Mouse (Mus musculus): ENCODE results near the gene Lclat1.

Gene Lclat1

DNA sequence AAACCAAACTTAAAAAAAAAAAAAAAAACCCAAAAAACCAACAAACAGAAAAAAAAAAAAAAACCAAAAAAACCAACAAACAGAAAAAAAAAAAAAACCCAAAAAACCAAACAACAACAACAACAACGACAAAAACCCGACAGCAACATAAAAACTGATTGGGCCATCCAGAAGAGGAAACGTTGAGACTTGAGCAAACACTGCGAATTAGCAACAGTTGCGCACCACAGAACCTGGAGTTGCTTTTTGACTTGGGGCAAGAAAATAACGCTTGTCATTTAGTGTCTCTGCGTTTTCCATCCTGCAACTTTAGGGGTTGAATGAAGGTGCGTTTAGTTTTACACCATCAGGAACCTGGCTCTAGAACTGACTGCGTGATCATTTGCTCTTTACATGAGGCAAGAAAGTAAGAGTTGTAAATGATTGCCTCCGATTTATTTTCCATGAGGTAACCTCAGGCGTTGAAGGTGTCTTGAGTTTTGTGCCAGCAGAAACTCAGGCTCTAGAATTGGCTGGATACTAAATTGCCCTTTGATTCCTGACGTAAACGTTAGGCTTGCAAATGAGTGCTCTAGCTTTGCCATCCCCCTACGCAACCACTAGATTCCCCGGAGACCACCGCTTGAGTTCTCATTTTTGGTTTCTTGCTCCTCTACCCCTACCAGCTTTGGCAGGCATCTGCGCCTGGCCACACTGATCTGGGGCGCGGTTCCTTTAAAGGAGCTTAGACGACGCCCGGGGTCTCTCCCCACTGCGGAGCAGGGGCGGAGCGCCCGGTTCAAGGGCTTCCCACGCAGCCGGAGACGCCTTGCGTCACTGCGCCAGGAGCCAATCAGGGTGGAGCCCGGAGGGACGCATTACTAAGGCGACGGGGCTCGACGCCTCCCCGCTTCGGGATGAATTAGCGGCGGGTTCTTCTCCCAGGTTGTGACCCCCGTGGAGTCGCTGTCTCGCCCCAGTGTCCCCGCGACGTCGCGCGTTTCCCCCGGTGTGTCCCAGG, at the start of gene Lclat1:
Gene Lclat1 (plus strand): TSS at position 828 of the 1,000 bp plus-strand sequence.
- peak; percentile 84 for DNase-seq (ENCODE audit: low read depth, low spot score)

DNA sequence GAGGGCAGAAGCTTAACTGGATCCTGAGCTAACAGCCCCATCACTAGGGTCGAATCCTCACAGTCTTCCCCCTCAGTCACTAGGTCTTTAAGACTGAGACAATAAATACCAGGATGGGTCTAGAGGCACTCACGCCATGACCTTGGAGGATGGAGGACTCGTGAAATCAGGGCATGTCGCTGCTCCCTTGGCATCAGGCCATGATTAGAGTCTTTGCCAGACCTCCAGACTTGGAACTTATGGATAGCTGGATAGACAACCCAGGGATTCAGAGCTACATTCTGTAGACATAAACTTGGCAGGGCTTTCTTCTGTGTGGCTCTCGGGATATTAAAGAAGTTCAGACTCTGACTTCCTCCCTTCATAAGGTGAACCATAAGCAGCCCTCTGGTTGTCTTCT, 49.5 kb upstream of the Lclat1 start:
- no peak for DNase-seq (ENCODE audit: low read depth, low spot score)

DNA sequence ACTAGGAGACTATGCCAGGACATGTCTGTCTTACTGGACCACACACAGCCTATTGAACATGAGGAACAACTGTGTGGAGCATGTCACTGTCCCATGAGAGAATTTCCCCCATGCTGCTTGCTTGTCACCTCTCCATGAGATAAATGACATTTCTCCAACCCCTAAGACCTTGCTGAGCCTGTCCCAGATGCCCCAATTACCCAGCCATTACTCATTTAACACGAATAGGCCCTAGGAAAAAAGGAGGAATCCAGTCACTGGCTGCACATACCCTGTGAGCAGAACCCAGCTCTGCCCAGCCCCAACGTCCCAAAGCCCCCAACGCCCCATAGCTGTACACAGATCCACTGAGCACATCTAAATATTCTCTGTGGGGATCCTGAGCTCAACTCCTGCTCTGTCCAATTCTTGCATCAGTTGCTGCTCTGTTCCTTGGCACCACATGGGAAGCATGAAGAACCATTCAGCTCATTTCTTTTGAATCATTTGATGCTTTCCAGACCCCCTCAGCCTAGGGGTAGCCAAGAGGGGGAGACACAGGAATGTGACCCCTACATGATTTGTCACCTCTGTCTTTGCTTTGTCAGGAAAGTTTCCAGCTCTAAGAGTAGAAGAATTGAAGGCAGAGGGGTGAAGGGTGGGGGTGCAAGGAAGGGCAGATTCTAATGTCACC, 47.4 kb upstream of the Lclat1 start:
- DNase-seq (ENCODE audit: low read depth, low spot score) = no peak

DNA sequence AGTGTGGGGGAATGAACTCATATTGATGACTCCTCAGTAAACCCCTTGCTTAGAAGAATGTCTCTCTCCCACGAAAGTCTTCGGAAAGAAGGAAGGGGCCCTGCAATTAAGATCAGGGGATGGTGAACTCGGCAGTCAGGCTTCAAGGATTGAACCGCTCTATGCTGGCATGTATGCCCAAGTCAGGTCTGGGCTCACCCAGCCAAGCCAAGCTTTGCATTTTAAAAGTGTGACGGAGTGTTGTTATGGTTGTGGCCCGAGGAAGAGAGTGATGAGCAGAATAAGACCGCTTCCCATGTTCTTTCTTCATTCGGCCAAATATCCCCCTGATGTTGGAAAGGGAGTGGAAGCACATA, 46.9 kb upstream of the Lclat1 start:
- DNase-seq (ENCODE audit: low read depth, low spot score) = no peak

DNA sequence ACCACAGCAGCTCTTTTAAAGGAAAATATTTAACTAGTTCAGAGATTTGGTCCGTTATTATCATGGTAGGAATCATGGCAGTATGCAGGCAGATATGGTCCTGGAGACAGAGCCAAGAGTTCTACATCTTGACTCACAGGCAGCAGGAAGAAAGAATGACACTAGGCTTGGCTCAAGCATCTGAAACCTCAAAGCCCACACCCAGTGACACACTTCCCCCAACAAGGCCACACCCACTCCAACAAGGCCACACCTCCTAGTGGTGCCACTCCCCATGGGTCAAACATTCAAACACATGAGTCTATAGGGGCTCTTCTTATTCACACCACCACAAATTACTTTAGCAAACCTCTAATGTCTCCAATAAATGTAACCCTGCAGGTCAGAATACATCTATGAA, 45.1 kb upstream of the Lclat1 start:
- no peak for DNase-seq (ENCODE audit: low read depth, low spot score)

DNA sequence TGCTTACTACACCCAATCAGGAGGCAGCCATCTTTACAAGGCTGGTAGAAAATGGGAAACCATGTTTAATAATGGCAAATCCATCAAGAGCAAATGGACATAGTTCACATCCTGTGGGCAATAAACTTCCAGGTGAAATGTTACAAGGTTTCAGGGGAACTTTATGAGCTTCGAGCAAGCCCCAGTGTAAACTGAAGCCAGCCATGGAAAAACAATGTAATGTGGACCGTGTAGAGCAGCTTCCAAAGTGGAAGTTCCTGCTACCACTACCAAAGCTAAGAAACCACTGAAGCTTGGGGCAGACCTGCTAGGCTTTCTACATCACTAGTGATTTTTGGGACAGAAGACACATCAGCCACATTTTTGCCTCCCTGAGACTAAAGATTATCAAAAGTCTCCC, 44.5 kb upstream of the Lclat1 start:
- DNase-seq (ENCODE audit: low read depth, low spot score) = no peak

DNA sequence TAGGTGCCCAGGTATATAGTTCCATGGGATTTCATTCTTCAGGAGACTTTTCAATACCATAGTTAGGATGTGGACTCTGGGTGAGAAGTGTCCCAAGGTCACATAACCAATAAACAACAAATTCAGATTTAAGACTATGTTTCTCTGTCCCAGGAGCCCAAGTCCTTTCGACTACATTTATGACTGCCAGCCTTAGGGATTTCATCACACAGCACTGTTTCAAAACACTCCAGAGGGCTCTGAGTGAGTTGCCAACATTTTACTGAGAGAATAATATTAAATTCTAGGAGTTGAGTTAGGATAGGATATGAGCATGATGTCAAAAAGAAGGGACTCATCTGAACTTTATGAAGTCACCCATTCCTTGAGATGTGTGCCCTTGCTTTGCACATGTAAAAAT, 44.0 kb upstream of the Lclat1 start:
- DNase-seq (ENCODE audit: low read depth, low spot score) = no peak

DNA sequence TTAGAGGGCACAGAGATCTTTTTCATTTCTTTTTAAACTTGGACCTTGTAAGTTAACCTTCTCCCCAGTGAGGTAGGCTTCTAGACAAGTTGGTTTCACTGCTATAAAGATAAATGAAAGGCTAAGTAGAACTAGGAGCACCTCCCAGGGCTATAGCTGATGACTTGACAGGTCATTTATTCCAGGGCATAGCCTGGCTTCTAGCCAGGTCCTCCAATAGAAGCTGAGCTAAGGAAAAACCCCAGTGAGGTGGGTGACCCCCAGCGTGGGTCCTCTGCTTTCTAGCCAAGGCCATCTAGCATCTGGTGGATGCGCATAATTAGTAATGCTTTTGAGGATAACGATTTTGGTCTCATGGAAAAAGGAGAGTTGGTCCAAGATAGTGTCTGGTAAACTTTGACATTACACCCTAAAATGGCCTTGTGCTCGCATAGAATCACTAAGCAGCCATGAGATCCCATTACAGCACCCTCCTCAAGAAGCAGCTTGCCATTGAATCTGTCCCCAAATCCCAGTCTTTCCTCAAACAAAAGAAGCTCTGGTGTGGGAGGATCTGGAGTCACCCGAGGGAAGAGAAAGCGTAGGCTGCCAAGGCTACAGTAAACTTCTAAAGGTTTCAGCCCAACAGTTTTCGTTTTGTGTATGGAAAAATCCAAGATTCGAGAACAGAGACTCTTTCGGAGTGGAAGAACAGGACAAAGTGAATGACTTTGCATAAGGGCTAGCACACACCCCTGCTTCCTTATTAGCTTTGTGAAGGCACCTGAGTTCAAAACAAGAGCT, 41.2 kb upstream of the Lclat1 start:
- no peak for DNase-seq (ENCODE audit: low read depth, low spot score)

DNA sequence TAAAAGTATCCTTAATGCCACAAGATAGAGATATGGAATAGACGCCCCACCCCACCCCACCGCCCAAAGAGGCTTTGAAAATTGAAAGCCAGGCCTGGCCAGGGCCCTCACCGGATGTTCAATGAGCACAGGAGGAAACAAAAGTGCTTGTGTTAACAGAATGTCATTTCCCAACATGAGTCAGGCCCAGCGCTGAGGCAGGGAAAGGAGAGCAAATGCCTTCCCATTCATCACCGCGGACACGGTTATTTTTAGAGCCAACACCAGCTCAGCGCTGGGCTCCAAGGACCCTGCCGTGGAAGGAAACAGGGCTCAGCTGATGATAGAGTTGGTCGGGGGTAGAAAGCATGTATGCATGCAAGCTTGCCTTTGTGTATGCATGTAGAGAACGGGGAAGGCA, 40.4 kb upstream of the Lclat1 start:
- DNase-seq (ENCODE audit: low read depth, low spot score) = no peak

DNA sequence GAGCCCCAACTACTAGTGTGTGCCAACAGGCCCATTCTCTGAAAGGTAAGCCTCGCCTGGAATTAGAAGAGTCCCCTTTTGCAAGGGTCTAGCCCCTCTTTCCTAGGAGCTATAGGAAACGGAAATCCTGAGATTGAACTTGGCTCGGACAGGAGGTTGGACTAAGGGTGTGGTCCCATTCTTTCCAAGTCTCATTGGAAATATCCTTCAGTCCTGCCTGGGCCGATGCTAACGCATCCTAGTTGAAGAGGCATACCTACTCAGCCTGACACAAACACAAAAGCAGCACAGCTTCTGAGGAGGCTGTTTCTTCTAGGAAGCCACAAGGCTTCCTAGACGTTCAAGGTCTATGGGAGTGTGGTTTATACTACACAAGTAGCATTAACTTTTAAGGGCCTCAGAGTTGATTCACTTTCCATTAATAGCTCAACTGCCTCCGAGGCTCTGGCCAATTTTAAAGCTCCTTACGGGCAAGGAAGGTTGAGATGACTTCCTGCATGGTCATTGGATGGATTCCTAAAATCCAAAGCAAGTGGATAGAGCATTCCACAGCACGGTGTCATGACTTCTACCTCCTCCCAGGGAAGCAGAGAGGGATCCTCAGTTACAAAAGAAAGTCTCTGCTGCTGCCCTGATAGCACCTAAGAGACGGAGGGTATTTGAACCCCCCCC, 39.3 kb upstream of the Lclat1 start:
- DNase-seq (ENCODE audit: low read depth, low spot score) = no peak

DNA sequence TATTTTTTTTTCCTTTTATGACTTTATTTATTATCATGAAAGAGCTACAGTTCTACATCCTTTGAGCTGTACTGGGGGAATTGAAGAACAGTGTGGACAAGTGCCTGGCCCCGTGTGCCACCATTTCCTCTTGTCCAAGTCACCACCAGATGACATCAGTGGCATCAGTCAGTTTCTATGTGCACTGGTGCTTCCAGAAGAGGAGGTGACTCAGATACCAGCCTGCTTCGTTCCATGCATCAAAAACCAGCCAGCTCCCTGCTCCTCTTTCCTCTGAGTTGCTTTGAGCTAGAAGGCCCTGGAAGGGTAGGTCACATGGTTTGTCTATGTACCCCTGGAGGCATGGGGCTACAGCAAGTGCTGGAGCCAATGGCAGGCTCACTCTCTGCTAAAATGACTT, 37.3 kb upstream of the Lclat1 start:
- DNase-seq (ENCODE audit: low read depth, low spot score) = no peak

DNA sequence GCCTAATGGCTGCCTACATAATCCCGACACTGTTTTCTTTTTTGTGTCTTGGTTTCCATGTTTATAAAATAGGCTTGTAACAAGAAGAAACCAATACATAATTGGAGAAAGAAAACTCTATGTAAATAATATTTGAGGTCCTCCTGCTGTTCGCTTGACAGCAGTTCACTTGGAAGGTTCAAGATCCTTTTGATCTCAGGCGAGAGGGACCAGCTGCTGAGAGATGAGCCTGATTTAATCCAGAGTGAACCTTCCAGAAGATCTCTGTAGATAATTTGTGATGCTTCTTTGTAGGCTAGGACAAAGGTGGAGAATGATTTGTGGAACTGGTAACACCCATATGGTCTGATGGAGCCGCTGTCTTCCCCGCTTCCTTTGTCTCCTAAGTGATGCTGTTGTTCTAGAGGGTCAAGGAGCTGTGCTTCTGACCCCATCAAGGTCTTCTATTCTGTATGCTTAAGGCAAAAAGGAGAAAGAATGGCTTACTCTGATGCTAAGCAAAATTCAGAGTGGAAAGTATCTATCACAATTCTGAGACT, 36.0 kb upstream of the Lclat1 start:
- DNase-seq (ENCODE audit: low read depth, low spot score) = no peak

DNA sequence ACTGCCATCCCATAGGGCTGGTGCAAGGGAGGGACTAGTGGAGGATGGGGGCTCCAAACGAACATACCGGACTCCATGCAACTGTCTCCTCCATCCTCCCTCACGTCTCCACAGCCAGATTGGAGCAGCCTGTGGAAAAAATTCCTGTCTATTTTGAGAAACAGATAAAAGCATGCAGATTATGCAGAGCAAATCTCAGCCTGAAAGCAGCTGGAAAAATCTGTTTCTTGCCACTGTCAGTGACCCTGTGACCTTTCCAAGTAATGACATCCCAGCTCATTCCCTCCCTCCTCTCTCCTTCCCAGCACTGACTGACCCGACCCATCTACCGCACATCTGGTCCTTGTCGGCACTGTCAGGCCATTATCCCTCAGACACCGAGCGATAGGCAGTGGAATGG, 35.5 kb upstream of the Lclat1 start:
- no peak for DNase-seq (ENCODE audit: low read depth, low spot score)

DNA sequence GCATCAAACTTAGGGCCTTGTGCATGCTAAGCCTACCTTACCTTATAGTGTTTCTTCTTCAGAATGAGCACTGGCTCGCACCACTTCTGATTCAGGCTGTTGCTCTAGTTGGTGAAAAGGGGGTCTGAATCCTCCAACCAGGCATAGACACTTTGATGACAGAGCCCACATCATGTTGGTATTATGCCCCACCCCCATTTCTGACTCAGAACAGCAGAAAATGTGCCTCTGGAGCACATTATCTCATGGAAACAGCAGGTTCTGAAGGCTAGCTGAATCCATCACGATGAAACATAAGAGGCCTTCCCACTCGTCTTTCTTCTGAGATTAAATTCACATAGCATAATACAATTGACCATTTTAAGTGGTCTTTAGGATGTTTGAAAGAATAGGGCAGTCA, 33.2 kb upstream of the Lclat1 start:
- DNase-seq (ENCODE audit: low read depth, low spot score) = no peak

DNA sequence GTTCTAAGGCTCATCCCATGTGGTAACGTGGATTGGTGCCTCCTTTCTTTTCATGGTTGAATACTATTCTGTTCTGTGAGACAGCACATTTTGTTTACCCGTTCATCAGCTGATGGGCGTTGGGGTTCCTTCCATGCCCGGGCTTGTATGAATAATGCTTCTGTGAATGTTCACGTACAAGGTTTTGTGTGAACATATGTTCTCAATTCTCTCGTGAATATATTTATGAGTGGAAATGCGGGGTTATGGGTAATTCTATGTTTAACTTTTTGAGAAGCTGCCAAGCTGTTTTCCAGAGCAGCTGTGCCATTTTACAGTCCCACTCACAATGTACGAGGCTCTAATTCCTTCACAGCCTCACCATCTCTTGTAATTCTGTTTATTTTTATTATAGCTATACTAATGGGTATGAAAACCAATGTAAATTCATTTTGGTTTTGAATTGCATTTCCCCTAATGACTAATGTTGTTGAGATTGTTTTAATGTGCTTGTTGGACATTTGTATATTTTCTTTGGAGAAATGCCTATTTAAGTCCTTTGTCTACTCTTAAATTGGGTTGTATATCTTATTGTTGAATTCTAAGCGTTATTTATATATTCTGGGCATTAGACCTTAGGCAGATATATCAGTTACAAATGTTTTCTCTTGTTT, 32.4 kb upstream of the Lclat1 start:
- DNase-seq (ENCODE audit: low read depth, low spot score) = no peak

DNA sequence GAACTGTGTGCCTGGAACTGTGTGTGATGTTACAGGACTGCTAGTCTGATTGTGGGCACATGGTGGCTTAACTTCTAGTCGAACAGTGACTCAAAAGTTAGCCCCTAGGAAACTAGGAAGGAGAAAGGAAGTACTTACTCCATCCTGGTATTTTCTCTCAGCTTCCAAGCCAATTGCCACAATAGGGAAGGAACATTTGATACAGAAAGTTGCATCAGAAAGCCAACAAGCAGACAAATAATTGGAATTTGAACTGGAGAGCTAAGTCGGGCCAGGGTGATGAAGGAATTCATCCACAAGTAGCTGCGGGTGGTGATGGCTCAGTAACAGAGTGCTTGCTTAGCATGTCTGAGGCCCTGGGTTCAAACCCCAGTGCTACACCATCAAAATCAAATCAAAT, 30.1 kb upstream of the Lclat1 start:
- no peak for DNase-seq (ENCODE audit: low read depth, low spot score)

DNA sequence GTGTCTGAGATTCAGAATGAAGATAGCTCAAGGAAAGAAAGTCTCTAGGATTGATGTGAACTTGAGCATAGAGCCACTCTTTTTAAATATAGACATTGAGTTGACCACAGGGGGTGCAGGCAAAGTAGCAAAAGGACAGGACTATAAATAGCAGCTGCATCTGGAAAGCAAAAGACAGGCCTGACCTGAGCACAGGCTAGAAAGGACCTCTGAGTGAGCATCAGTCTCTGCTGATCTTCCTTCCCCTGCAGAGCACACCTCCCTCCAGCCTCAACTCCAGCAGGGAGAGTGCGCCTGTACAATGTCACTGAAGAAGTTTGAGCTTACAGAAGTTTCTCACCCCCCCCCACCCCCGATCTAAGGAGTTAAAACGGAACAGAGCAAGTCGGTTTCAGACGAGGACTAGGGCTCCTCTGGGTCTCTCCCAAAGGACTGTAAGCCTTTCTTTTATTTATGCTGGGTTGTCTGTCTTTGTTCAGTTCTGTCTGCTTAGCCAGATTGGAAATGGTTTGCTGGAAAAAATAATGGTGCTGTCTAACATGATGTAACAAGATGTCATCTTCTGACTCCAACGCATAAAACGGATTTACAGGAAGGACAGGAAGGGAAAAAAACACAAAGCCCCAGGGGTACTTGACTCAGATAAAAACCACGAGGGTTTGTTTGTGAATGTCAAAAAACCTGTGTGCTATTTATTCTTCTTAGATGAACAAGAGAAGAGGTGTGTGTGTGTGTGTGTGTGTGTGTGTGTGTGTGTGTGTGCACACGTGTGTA, 26.2 kb upstream of the Lclat1 start:
- no peak for DNase-seq (ENCODE audit: low read depth, low spot score)

DNA sequence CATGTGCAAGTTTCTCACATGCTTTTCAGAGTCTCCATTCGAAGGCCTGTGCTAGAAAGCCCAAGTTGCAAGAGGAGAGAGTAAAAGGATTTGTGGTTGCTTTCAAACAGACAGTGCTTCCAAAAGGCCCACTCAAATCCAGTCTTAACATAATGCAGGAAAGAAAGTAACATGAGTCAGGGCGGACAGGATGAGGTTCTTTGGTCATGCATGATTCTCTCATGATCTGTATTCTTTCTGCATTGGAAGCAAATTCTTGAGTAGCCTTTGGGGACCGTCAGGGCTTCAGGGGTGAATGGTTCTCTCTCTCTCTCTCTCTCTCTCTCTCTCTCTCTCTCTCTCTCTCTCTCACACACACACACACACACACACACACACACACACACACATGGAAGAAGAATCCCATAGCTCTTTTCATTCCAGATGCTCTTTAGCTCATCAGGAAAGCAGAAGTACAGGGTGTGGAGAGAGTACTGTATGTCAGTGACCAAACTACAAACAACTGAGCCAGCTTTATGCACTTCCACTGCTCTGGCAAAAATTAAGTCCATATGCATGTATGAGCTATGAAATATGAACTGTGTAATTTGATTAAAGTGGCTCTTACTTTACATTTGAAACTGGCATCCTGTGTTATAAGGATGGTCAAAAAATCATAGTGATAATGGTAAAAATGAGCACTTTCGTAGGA, 25.1 kb upstream of the Lclat1 start:
- no peak for DNase-seq (ENCODE audit: low read depth, low spot score)

DNA sequence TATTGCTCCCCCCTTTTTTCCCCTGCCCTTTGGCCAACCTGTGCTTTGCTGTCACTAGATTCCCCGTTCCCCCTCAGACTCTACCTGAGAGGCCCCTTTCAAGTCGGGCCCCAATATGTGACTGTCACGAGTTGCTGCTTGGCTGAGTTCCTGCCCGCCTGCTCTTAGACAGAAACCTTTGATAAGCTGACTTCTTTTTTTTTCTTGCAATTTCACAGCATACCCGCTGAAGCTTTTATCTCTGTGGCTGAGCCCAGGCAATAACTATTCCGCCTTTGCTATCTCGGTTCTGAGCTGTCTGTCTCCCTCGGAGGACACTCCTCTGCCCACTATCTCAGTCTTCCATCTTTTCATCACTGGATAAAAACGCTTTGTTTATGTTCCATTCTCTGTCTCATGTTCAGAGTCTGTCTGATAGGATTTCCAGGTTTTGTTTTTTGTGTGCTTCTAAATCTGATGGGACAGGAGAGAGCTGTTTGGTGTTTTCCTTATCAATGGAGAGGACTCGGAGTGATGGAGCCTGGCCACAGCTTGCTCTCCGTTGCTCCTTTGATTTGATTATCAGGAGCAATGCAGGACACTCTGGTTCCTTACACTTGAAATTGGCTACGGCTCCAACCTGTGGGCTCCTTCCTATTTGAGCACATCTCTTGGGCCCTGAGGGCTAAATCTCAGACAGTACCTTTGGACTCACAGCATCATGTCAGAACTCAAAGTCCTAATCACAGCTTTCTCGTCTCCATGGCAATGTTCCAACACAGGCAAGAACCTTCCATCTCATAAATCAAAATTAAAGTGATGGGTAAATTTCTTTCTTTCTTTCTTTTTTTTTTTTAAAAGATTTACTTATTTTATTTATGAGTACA, 20.5 kb upstream of the Lclat1 start:
- DNase-seq (ENCODE audit: low read depth, low spot score) = no peak
